Mouse (Mus musculus) testis, adult 2 months (tissue): ENCODE measurements at regions not wholly inside any gene's neighbourhood (a gene's known extent, or its start where the extent isn't known, plus 50 kb on each side); places are given as distances from the start of the nearest gene placed in this dataset.

ENCODE experiments used
- H3K27ac ChIP-seq: fragments of 200-500 bp; 2 replicates; pipeline ENCODE4 v1.5.1; 2012; ENCODE audit warnings: low read depth, low read length; ENCODE audit not compliant: control insufficient read depth, insufficient read depth
- H3K27me3 ChIP-seq: fragments of 200-500 bp; 2 replicates; pipeline ENCODE4 v1.6.1; 2012; ENCODE audit warnings: mild to moderate bottlenecking, low read length, moderate library complexity; ENCODE audit not compliant: control insufficient read depth, insufficient read depth
- H3K36me3 ChIP-seq: fragments of 200-500 bp; 2 replicates; pipeline ENCODE4 v1.6.1; 2012; ENCODE audit warnings: mild to moderate bottlenecking, low read length; ENCODE audit not compliant: control insufficient read depth, insufficient read depth
- H3K4me1 ChIP-seq: fragments of 200-500 bp; 2 replicates; pipeline ENCODE4 v1.6.1; 2012; ENCODE audit warnings: low read length; ENCODE audit not compliant: control insufficient read depth, insufficient read depth
- H3K4me3 ChIP-seq: fragments of 200-500 bp; 2 replicates; pipeline ENCODE4 v1.5.1; 2012; ENCODE audit warnings: low read depth, mild to moderate bottlenecking, low read length, moderate library complexity, mixed read lengths; ENCODE audit not compliant: control insufficient read depth
- CTCF ChIP-seq: fragments of 200-500 bp; IDR thresholded peaks from 2 replicates; pipeline ENCODE4 v1.5.1; 2012; ENCODE audit warnings: low read depth, mild to moderate bottlenecking, inconsistent platforms, low read length, moderate library complexity; ENCODE audit not compliant: control insufficient read depth, insufficient read depth, insufficient replicate concordance
- POLR2A ChIP-seq: fragments of 200-500 bp; IDR thresholded peaks from 2 replicates; pipeline ENCODE4 v1.6.1; 2012; ENCODE audit warnings: low read depth, mild to moderate bottlenecking, inconsistent platforms, low read length, moderate library complexity; ENCODE audit not compliant: control insufficient read depth

GRCm38 (mm10) chr10:117919186-117919941, 73.5 kb upstream of the Rap1b start:
- H3K4me1 ChIP-seq: no peaks in the 10 kb centered on the region
- no peaks in the 10 kb centered on the region for H3K36me3 ChIP-seq
- no peak overlapping the region for H3K4me3 ChIP-seq
- H3K27ac ChIP-seq: no peak overlapping the region
- TF ChIP-seq POLR2A: no peak
- no peak for TF ChIP-seq CTCF
- H3K27me3 ChIP-seq: no peaks in the 10 kb centered on the region

- TF ChIP-seq CTCF (no peak), POLR2A (no peak)
- H3K36me3 ChIP-seq: no peaks in the 10 kb centered on the region
- H3K4me1 ChIP-seq: no peaks in the 10 kb centered on the region
- peak overlapping the region; percentile 66 for H3K4me3 ChIP-seq
- no peaks in the 10 kb centered on the region for H3K27me3 ChIP-seq
- H3K27ac ChIP-seq: peak overlapping the region; percentile 39
These were observed 79.4 kb upstream of the Rap1b start for GRCm38 (mm10) chr10:117925186-117925585.

GRCm38 (mm10) chr10:117925611-117926555, 80.0 kb upstream of the Rap1b start:
- 0 out of 2 replicates have a peak, but pooled peaks have one; percentile 20 for TF ChIP-seq POLR2A
- no peak for TF ChIP-seq CTCF
- Histone ChIP-seq H3K27ac (peak overlapping the region; percentile 39), H3K4me3 (peak overlapping the region; percentile 66)

GRCm38 (mm10) chr10:117928998-117929397, 83.2 kb upstream of the Rap1b start:
- no peaks in the 10 kb centered on the region for H3K27me3 ChIP-seq
- no peaks in the 10 kb centered on the region for H3K36me3 ChIP-seq
- no peak overlapping the region for H3K27ac ChIP-seq
- H3K4me3 ChIP-seq: no peak overlapping the region
- no peak for TF ChIP-seq CTCF
- TF ChIP-seq POLR2A: no peak
- no peaks in the 10 kb centered on the region for H3K4me1 ChIP-seq

More at GRCm38 (mm10) chr10:117925611-117926555, 80.0 kb upstream of the Rap1b start:
- Histone ChIP-seq H3K27me3 (no peaks in the 10 kb centered on the region), H3K36me3 (no peaks in the 10 kb centered on the region), H3K4me1 (no peaks in the 10 kb centered on the region)

- Histone ChIP-seq H3K27ac (no peak overlapping the region), H3K27me3 (no peaks in the 10 kb centered on the region), H3K4me1 (no peaks in the 10 kb centered on the region), H3K36me3 (no peaks in the 10 kb centered on the region), H3K4me3 (no peak overlapping the region)
- no peak for TF ChIP-seq CTCF
- no peak for TF ChIP-seq POLR2A
These were observed 89.0 kb upstream of the Rap1b start for GRCm38 (mm10) chr10:117934797-117935196.

GRCm38 (mm10) chr10:117938717-117939116, 92.9 kb upstream of the Rap1b start:
- Histone ChIP-seq H3K4me3 (no peak overlapping the region), H3K4me1 (no peaks in the 10 kb centered on the region), H3K36me3 (no peaks in the 10 kb centered on the region), H3K27me3 (no peaks in the 10 kb centered on the region), H3K27ac (no peak overlapping the region)
- no peak for TF ChIP-seq CTCF
- no peak for TF ChIP-seq POLR2A
